20 mouse cellular contexts compared by ENCODE assay signal in genomic region chr4:151332074-151332849, GRCm38 (mm10).
DNase-seq lines count a peak whose midpoint lies in the region; ATAC-seq and TF ChIP-seq lines count a peak whose summit lies in the region.
"Had no signal": no experiment of that assay in that cellular context is flagged by ENCODE, and none has a peak within 500 bp of the region (broad histone marks: within the 10 kb centered on the region; RNA-seq: fewer than 3 reads in every experiment).

No protein-coding gene starts in this region.

- no peaks in the 10 kb centered on the region for H3K36me3 ChIP-seq in midbrain, embryonic 12.5 days
- no peaks in the 10 kb centered on the region for H3K36me3 ChIP-seq in midbrain, embryonic 16.5 days (ENCODE audit: control insufficient read depth, insufficient read depth, low read length)
- no peaks in the 10 kb centered on the region for H3K36me3 ChIP-seq in forebrain, embryonic 15.5 days
- H3K36me3 ChIP-seq: G1E; limb, embryonic 12.5 days; liver, embryonic 12.5 days had no signal

- no peak overlapping the region for H3K4me2 ChIP-seq in midbrain, embryonic 12.5 days (replicated peaks)
- no peak overlapping the region for H3K4me2 ChIP-seq in midbrain, embryonic 16.5 days (ENCODE audit: low read length)
- H3K4me2 ChIP-seq in forebrain, embryonic 15.5 days (replicated peaks) = no peak overlapping the region
- H3K4me2 ChIP-seq: heart, embryonic 11.5 days; limb, embryonic 12.5 days; liver, embryonic 12.5 days had no signal

- H3K4me3 ChIP-seq in gastrocnemius, adult 2 months = no peak overlapping the region
- H3K4me3 ChIP-seq in midbrain, embryonic 12.5 days = no peak overlapping the region
- no peak overlapping the region for H3K4me3 ChIP-seq in midbrain, embryonic 16.5 days (ENCODE audit: low read depth, low read length)
- no peak overlapping the region for H3K4me3 ChIP-seq in forebrain, embryonic 15.5 days
- H3K4me3 ChIP-seq: limb, embryonic 12.5 days; liver, embryonic 12.5 days had no signal

- no peak overlapping the region for H3K27ac ChIP-seq in gastrocnemius, adult 2 months
- no peak overlapping the region for H3K27ac ChIP-seq in midbrain, embryonic 12.5 days (replicated peaks)
- H3K27ac ChIP-seq in midbrain, embryonic 16.5 days (ENCODE audit: low read length) = no peak overlapping the region
- H3K27ac ChIP-seq in forebrain, embryonic 15.5 days (replicated peaks) = peak overlapping the region; percentile 42; the same call in 1 of the 2 replicates
- H3K27ac ChIP-seq: limb, embryonic 12.5 days; liver, embryonic 12.5 days had no signal

- H3K9ac ChIP-seq in midbrain, embryonic 12.5 days (replicated peaks) = no peak overlapping the region
- H3K9ac ChIP-seq in midbrain, embryonic 16.5 days (ENCODE audit: low read depth, low read length) = no peak overlapping the region
- H3K9ac ChIP-seq in forebrain, embryonic 15.5 days (replicated peaks) = no peak overlapping the region
- H3K9ac ChIP-seq: limb, embryonic 12.5 days; liver, embryonic 12.5 days had no signal

- H3K9me3 ChIP-seq in midbrain, embryonic 12.5 days = no peaks in the 10 kb centered on the region
- no peaks in the 10 kb centered on the region for H3K9me3 ChIP-seq in midbrain, embryonic 16.5 days (replicated peaks; ENCODE audit: control insufficient read depth, low read length, poor library complexity, severe bottlenecking)
- H3K9me3 ChIP-seq in forebrain, embryonic 15.5 days = no peaks in the 10 kb centered on the region
- H3K9me3 ChIP-seq: limb, embryonic 12.5 days; liver, embryonic 12.5 days had no signal

- DNase-seq in gastrocnemius, adult 2 months = peak; percentile 0
- no peak for DNase-seq in gastrocnemius, postnatal 14 days
- no peak for DNase-seq in B cell, adult 2 months
- no peak for DNase-seq in heart, adult 18-20 months
- DNase-seq: adrenal gland, postnatal 36 days; cerebellum, adult 11-12 months; cerebellum, postnatal 10 days; kidney, adult 2 months; kidney, postnatal 14 days; lung, adult 18-20 months; lung, postnatal 14 days had no signal

- 0 out of 2 replicates have a peak, but pooled peaks have one; percentile 41 for ATAC-seq in midbrain, embryonic 12.5 days (ENCODE audit: low FRiP score, low read depth)
- ATAC-seq in midbrain, embryonic 16.5 days = no peak
- peak; percentile 70 for ATAC-seq in forebrain, embryonic 15.5 days (replicated peaks)
- ATAC-seq: liver, embryonic 12.5 days; Patski had no signal

- H3K27me3 ChIP-seq in midbrain, embryonic 12.5 days = no peaks in the 10 kb centered on the region; the same call in none of the 2 replicates
- no peaks in the 10 kb centered on the region; the same call in 1 of the 2 replicates for H3K27me3 ChIP-seq in midbrain, embryonic 16.5 days (ENCODE audit: control insufficient read depth, insufficient read depth, low read depth, low read length)
- no peaks in the 10 kb centered on the region for H3K27me3 ChIP-seq in forebrain, embryonic 15.5 days
- H3K27me3 ChIP-seq: CH12.LX; liver, embryonic 12.5 days had no signal

- whole genome bisulfite sequencing in midbrain, embryonic 12.5 days = 70% methylated on average over 19 of the region's 19 CpGs
- WGBS in midbrain, embryonic 16.5 days = 59% methylated on average over 19 of the region's 19 CpGs
- 58% methylated on average over 19 of the region's 19 CpGs for WGBS in forebrain, embryonic 15.5 days

- H3K4me1 ChIP-seq in midbrain, embryonic 12.5 days = peaks cover 17% of the 10 kb centered on the region; the same call in 1 of the 2 replicates
- H3K4me1 ChIP-seq in midbrain, embryonic 16.5 days (ENCODE audit: control insufficient read depth, insufficient read depth, low read length) = peaks cover 3% of the 10 kb centered on the region; the same call in 1 of the 2 replicates
- peaks cover 6% of the 10 kb centered on the region; the same call in 1 of the 2 replicates for H3K4me1 ChIP-seq in forebrain, embryonic 15.5 days
- H3K4me1 ChIP-seq: liver, embryonic 12.5 days had no signal

- intact Hi-C loops in gastrocnemius, adult 2 months (cut with DNase I) = no loop called here
- intact Hi-C loops in gastrocnemius, postnatal 14 days (cut with DNase I; ENCODE audit: low total_unique reads) = no loop called here

- no peak for TF ChIP-seq CTCF in gastrocnemius, adult 2 months (IDR thresholded peaks at IDR 0.05)
